Mouse (Mus musculus) Patski (cell line): ENCODE results near the gene Pdss2. TPM values are rescaled to one million over a fixed set of nuclear protein-coding genes. Genes with fewer than 3 reads are reported as not detected.
"Not testable (repeated sequence)": the region's sequence is repeated elsewhere in the genome, so short reads cannot be mapped to it uniquely, and the experiment has no call there.

Source experiments
- ATAC-seq: fragments of 100-300 bp; one replicate; pipeline ENCODE4 v1.8.0; 2021
- CTCF ChIA-PET: fragments of 350-600 bp; sonication (Branson Sonifier 250); formaldehyde crosslinking; loops from one replicate; lab custom pipeline; 2022; ENCODE audit warnings: inconsistent platforms; lab: Charles Lee
- POLR2A ChIA-PET: fragments of 350-600 bp; sonication (Branson Sonifier 250); formaldehyde crosslinking; loops from one replicate; lab custom pipeline; 2022; ENCODE audit warnings: antibody characterized with exemption, inconsistent platforms; lab: Charles Lee
- DNase-seq: peaks from one replicate; pipeline ENCODE4 v3.0.0-alpha.2; 2011; ENCODE audit warnings: low read depth, low spot score
- H3K27me3 ChIP-seq: fragments of 371-371 bp; one replicate; pipeline ENCODE4 v1.5.1; 2021
- CTCF ChIP-seq: fragments of 100-300 bp; IDR thresholded peaks from one replicate; pipeline ENCODE4 v1.5.1; 2021
- in situ Hi-C: fragments of 300-500 bp; cut with MboI; formaldehyde crosslinking; loops from 3 replicates; pipeline ENCODE4 v1.11.1; 2018; ENCODE audit warnings: low pct_unique_long_range_greater_than_20kb, mixed read lengths
- polyA plus RNA-seq: library from polyadenylated mRNA; unstranded; gene quantifications from one replicate; pipeline ENCODE4 v1.2.3, GENCODE M21; 2021

Gene Pdss2
- polyA plus RNA-seq, 1 experiment from 2014 or later, result 14.1 TPM

- CTCF ChIA-PET, result interaction anchor here (1.4 to 1.8 kb wide), 2 partner anchors 10 to 14 kb away, joined by 3 to 7 read pairs; no protein-coding TSS in a partner anchor
- no peaks in the 10 kb centered on the region for H3K27me3 ChIP-seq
- DNase-seq, result no peak
- in situ Hi-C loops, result no loop called here
- no peak for TF ChIP-seq CTCF
- no peak for ATAC-seq
- POLR2A ChIA-PET, result no interaction called here
Measured at GRCm38 (mm10) chr10:43235758-43236669, 14.7 kb downstream of the Pdss2 start.

GRCm38 (mm10) chr10:43242215-43242614 lies 20.9 kb downstream of the Pdss2 start:
- DNase-seq (no peak), ATAC-seq (no peak)
- in situ Hi-C loops, result no loop called here
- TF ChIP-seq CTCF, result no peak
- POLR2A ChIA-PET, result no interaction called here
- H3K27me3 ChIP-seq, result no peaks in the 10 kb centered on the region
- CTCF ChIA-PET, result interaction anchor here (1.3 kb wide), 1 partner anchor 15 kb away, joined by 3 read pairs; no protein-coding TSS in a partner anchor

- ATAC-seq, result no peak
- no peak for DNase-seq
- CTCF ChIA-PET, result no interaction called here
- in situ Hi-C loops, result no loop called here
- POLR2A ChIA-PET, result interaction anchor here (0.7 kb wide), 1 partner anchor 10 kb away, joined by 3 read pairs; no protein-coding TSS in a partner anchor
- H3K27me3 ChIP-seq, result no peaks in the 10 kb centered on the region
- no peak for TF ChIP-seq CTCF
Measured at GRCm38 (mm10) chr10:43244262-43244806, 23.0 kb downstream of the Pdss2 start.

GRCm38 (mm10) chr10:43245461-43246200 lies 24.3 kb downstream of the Pdss2 start:
- TF ChIP-seq CTCF, result no peak
- ChIA-PET CTCF (no interaction called here), POLR2A (interaction anchor here (0.6 kb wide), 1 partner anchor 25 kb away, joined by 3 read pairs; the partner anchor contains the start of gene Pdss2)
- in situ Hi-C loops, result no loop called here
- DNase-seq, result no peak
- no peak for ATAC-seq
- H3K27me3 ChIP-seq, result no peaks in the 10 kb centered on the region

GRCm38 (mm10) chr10:43247994-43248393 lies 26.7 kb downstream of the Pdss2 start:
- H3K27me3 ChIP-seq, result no peaks in the 10 kb centered on the region
- ATAC-seq (no peak), DNase-seq (no peak)
- no peak for TF ChIP-seq CTCF
- in situ Hi-C loops, result no loop called here
- ChIA-PET POLR2A (no interaction called here), CTCF (interaction anchor here (1.5 kb wide), 1 partner anchor 9 kb away, joined by 3 read pairs; no protein-coding TSS in a partner anchor)

GRCm38 (mm10) chr10:43252324-43252723 lies 31.0 kb downstream of the Pdss2 start:
- no peak for TF ChIP-seq CTCF
- H3K27me3 ChIP-seq, result no peaks in the 10 kb centered on the region
- DNase-seq (no peak), ATAC-seq (no peak)
- ChIA-PET POLR2A (no interaction called here), CTCF (interaction anchor here (1.0 kb wide), 1 partner anchor 18 kb away, joined by 3 read pairs; no protein-coding TSS in a partner anchor)
- in situ Hi-C loops, result no loop called here

GRCm38 (mm10) chr10:43256965-43257364 lies 35.7 kb downstream of the Pdss2 start:
- DNase-seq, POLR2A ChIA-PET, H3K27me3 ChIP-seq, CTCF ChIA-PET, ATAC-seq, in situ Hi-C loops: not testable (repeated sequence)

- POLR2A ChIA-PET, result not testable (repeated sequence)
Measured at GRCm38 (mm10) chr10:43257500-43257899, 36.2 kb downstream of the Pdss2 start.

GRCm38 (mm10) chr10:43271318-43271717 lies 50.0 kb downstream of the Pdss2 start:
- no peak for ATAC-seq
- no peak for DNase-seq
- H3K27me3 ChIP-seq, result no peaks in the 10 kb centered on the region
- ChIA-PET POLR2A (no interaction called here), CTCF (interaction anchor here (0.9 to 1.2 kb wide), 2 partner anchors 37 to 182 kb away, joined by 3 read pairs; no protein-coding TSS in a partner anchor)
- no peak for TF ChIP-seq CTCF
- in situ Hi-C loops, result no loop called here

More at GRCm38 (mm10) chr10:43257500-43257899, 36.2 kb downstream of the Pdss2 start:
- in situ Hi-C loops, ATAC-seq, H3K27me3 ChIP-seq, CTCF ChIA-PET, DNase-seq: not testable (repeated sequence)

- ATAC-seq, result no peak
- no peak for DNase-seq
- POLR2A ChIA-PET, result no interaction called here
- in situ Hi-C loops, result no loop called here
- CTCF ChIA-PET, result no interaction called here
- no peaks in the 10 kb centered on the region for H3K27me3 ChIP-seq
- TF ChIP-seq CTCF, result no peak
Measured at GRCm38 (mm10) chr10:43272381-43272780, 51.1 kb downstream of the Pdss2 start.
